Mouse (Mus musculus) hindbrain, embryonic 10.5 days (tissue): ENCODE measurements around the gene Crip3. TPM values are rescaled to one million over a fixed set of nuclear protein-coding genes. Genes with fewer than 3 reads are reported as not detected.

Experiments
- DNase-seq: peaks from one replicate; pipeline ENCODE4 v3.0.0-alpha.2; 2017; ENCODE audit warnings: low spot score
- H3K27ac ChIP-seq: fragments of 300-500 bp; sonication (generic); 2 replicates; pipeline ENCODE4 v1.5.1; 2016; ENCODE audit warnings: mild to moderate bottlenecking, moderate library complexity
- H3K27me3 ChIP-seq: fragments of 300-500 bp; sonication (generic); 2 replicates; pipeline ENCODE4 v1.6.1; 2016; ENCODE audit warnings: mild to moderate bottlenecking; ENCODE audit not compliant: poor library complexity, insufficient read depth, severe bottlenecking
- H3K36me3 ChIP-seq: fragments of 300-500 bp; sonication (generic); 2 replicates; pipeline ENCODE4 v1.6.1; 2016; ENCODE audit warnings: mild to moderate bottlenecking, moderate library complexity
- H3K4me1 ChIP-seq: fragments of 300-500 bp; sonication (generic); replicated peaks from 2 replicates; pipeline ENCODE4 v1.6.1; 2016; ENCODE audit warnings: mild to moderate bottlenecking
- H3K4me3 ChIP-seq: fragments of 300-500 bp; sonication (generic); 2 replicates; pipeline ENCODE4 v1.5.1; 2016; ENCODE audit warnings: mild to moderate bottlenecking, moderate library complexity
- H3K9me3 ChIP-seq: fragments of 300-500 bp; sonication (generic); 2 replicates; pipeline ENCODE4 v1.6.1; 2016; ENCODE audit warnings: mild to moderate bottlenecking, moderate library complexity
- WGBS: fragments of 180-500 bp; shearing (Covaris S2); methylation state at CpG from one replicate; pipeline ENCODE4 v1.1.7; 2016; 5-methylcytosine and 5-hydroxymethylcytosine counted together
- polyA plus RNA-seq: library from polyadenylated mRNA; unstranded; fragments of >200 nt; fragmentation: Nextera tagmentation; extraction: Ambion mirVana; gene quantifications from 2 replicates; pipeline ENCODE4 v1.2.1, GENCODE M21; 2016

The Crip3 gene
- polyA plus RNA-seq, 1 experiment from 2014 or later: 0.64 TPM

GRCm38 (mm10) chr17:46461347-46461746 is 32.6 kb downstream of the Crip3 start:
- no peak overlapping the region for H3K27ac ChIP-seq
- 14% methylated on average over 8 of the region's 8 CpGs for WGBS
- peaks cover 67% of the 10 kb centered on the region for H3K27me3 ChIP-seq
- H3K4me1 ChIP-seq: peaks cover 26% of the 10 kb centered on the region
- peak overlapping the region; percentile 46 for H3K4me3 ChIP-seq
- peaks cover 4% of the 10 kb centered on the region; the same call in 1 of the 2 replicates for H3K36me3 ChIP-seq
- DNase-seq: no peak
- no peaks in the 10 kb centered on the region for H3K9me3 ChIP-seq

GRCm38 (mm10) chr17:46462226-46462625 is 33.5 kb downstream of the Crip3 start:
- Histone ChIP-seq H3K36me3 (peaks cover 13% of the 10 kb centered on the region), H3K9me3 (no peaks in the 10 kb centered on the region), H3K4me1 (peaks cover 28% of the 10 kb centered on the region), H3K27me3 (peaks cover 58% of the 10 kb centered on the region), H3K4me3 (no peak overlapping the region), H3K27ac (no peak overlapping the region)
- 85% methylated on average over 5 of the region's 5 CpGs for WGBS
- no peak for DNase-seq

- H3K27ac ChIP-seq: 0 out of 2 replicates have a peak overlapping the region, but pooled peaks have one; percentile 36
- DNase-seq: no peak
- no peak overlapping the region for H3K4me3 ChIP-seq
- H3K36me3 ChIP-seq: peaks cover 49% of the 10 kb centered on the region
- WGBS: 62% methylated on average over 9 of the region's 9 CpGs
- H3K4me1 ChIP-seq: peaks cover 23% of the 10 kb centered on the region
- peaks cover 4% of the 10 kb centered on the region; the same call in 1 of the 2 replicates for H3K27me3 ChIP-seq
- H3K9me3 ChIP-seq: no peaks in the 10 kb centered on the region
Observed at GRCm38 (mm10) chr17:46467830-46468229, 39.1 kb downstream of the Crip3 start.

GRCm38 (mm10) chr17:46476601-46477000 is 47.9 kb downstream of the Crip3 start:
- Histone ChIP-seq H3K4me1 (peaks cover 10% of the 10 kb centered on the region), H3K27me3 (peaks cover 12% of the 10 kb centered on the region; the same call in 1 of the 2 replicates), H3K9me3 (no peaks in the 10 kb centered on the region), H3K36me3 (peaks cover 70% of the 10 kb centered on the region), H3K27ac (no peak overlapping the region), H3K4me3 (no peak overlapping the region)
- 83% methylated on average over 8 of the region's 8 CpGs for WGBS
- DNase-seq: no peak

- WGBS: 73% methylated on average over 15 of the region's 15 CpGs
- DNase-seq: no peak
- H3K4me3 ChIP-seq: no peak overlapping the region
- peaks cover 10% of the 10 kb centered on the region for H3K4me1 ChIP-seq
- 0 out of 2 replicates have a peak overlapping the region, but pooled peaks have one; percentile 5 for H3K27ac ChIP-seq
- peaks cover 12% of the 10 kb centered on the region for H3K27me3 ChIP-seq
- H3K36me3 ChIP-seq: peaks cover 70% of the 10 kb centered on the region
- H3K9me3 ChIP-seq: no peaks in the 10 kb centered on the region
Observed at GRCm38 (mm10) chr17:46477286-46477685, 48.6 kb downstream of the Crip3 start.

Other genes starting within 250 kb of the Crip3 start
- gene Polh, start 226.3 kb upstream of the Crip3 start, polyA plus RNA-seq: 13.0 and 13.1 TPM in 2 replicates
- gene Xpo5, start 226.1 kb upstream of the Crip3 start, polyA plus RNA-seq: 59.2 and 66.8 TPM in 2 replicates
- gene Polr1c, start 180.9 kb upstream of the Crip3 start, polyA plus RNA-seq: 107 and 135 TPM in 2 replicates
- 73.1 and 85.0 TPM in 2 replicates for gene Yipf3, start 180.8 kb upstream of the Crip3 start, polyA plus RNA-seq
- gene Lrrc73, start 175.4 kb upstream of the Crip3 start, polyA plus RNA-seq: 2.0 and 3.8 TPM in 2 replicates
- 60.1 and 67.3 TPM in 2 replicates for gene Tjap1, start 145.9 kb upstream of the Crip3 start, polyA plus RNA-seq
- 1.4 and 1.5 TPM in 2 replicates for gene Dlk2, start 131.5 kb upstream of the Crip3 start, polyA plus RNA-seq
- gene Abcc10, start 100.6 kb upstream of the Crip3 start, polyA plus RNA-seq: 6.6 and 7.6 TPM in 2 replicates
- 10.5 and 12.6 TPM in 2 replicates for gene Zfp318, start 45.2 kb upstream of the Crip3 start, polyA plus RNA-seq
- not detected in 2 replicates for gene Slc22a7, start 9.5 kb downstream of the Crip3 start, polyA plus RNA-seq
- gene Ttbk1, start 58.7 kb downstream of the Crip3 start, polyA plus RNA-seq: 1.4 and 2.1 TPM in 2 replicates
- 75.2 and 91.2 TPM in 2 replicates for gene Dnph1, start 67.8 kb downstream of the Crip3 start, polyA plus RNA-seq
- gene Cul9, start 117.5 kb downstream of the Crip3 start, polyA plus RNA-seq: 4.5 and 7.6 TPM in 2 replicates
- 5.9 and 7.8 TPM in 2 replicates for gene Srf, start 127.2 kb downstream of the Crip3 start, polyA plus RNA-seq
- 67.2 and 76.8 TPM in 2 replicates for gene Ptk7, start 200.6 kb downstream of the Crip3 start, polyA plus RNA-seq
- 35.3 and 38.1 TPM in 2 replicates for gene Klc4, start 217.1 kb downstream of the Crip3 start, polyA plus RNA-seq
- 115 and 119 TPM in 2 replicates for gene Mrpl2, start 217.3 kb downstream of the Crip3 start, polyA plus RNA-seq
- gene Cul7, start 221.4 kb downstream of the Crip3 start, polyA plus RNA-seq: 40.7 and 45.5 TPM in 2 replicates
- 65.7 and 67.5 TPM in 2 replicates for gene Rrp36, start 245.4 kb downstream of the Crip3 start, polyA plus RNA-seq
- gene Mea1, start 249.9 kb downstream of the Crip3 start, polyA plus RNA-seq: 178 and 214 TPM in 2 replicates